Mouse (Mus musculus): ENCODE measurements around the gene Bmp3. TPM values are rescaled to one million over a fixed set of nuclear protein-coding genes. Genes with fewer than 3 reads are reported as not detected.

The Bmp3 gene
- polyA plus RNA-seq, 1 experiment from 2014 or later: 9.9 TPM

DNA sequence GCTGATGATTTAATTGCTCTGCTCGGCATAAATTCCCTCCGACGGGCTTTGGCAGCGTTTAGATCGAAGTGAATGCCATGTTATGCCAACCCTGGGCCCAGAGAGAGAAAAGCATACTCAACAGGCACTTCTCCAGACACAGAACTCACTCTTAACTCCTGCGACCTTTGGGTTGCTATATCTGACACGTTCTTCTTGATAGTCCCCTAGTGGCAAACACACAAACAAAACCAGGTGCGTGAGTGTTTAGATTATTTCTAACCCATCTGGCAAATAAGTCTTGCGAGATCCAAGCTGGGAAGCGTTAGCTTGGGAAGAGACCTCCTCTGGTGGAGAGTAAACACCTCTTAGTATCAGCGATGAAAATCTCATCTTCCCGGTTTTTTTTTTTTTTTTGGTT lies 1.5 kb downstream of the Bmp3 start:
- H3K27me3 ChIP-seq: peaks cover 52% of the 10 kb centered on the region
- peaks cover 20% of the 10 kb centered on the region for H3K4me1 ChIP-seq
- H3K4me3 ChIP-seq (replicated peaks): peak overlapping the region; percentile 63
- peak overlapping the region; percentile 58 for H3K9ac ChIP-seq
- 0 out of 2 replicates have a peak overlapping the region, but pooled peaks have one; percentile 66 for H3K27ac ChIP-seq
- WGBS: 8% methylated on average over 12 of the region's 12 CpGs
- peak overlapping the region; percentile 96 for H3K4me2 ChIP-seq
- no peaks in the 10 kb centered on the region for H3K36me3 ChIP-seq
- no peak for ATAC-seq (replicated peaks; ENCODE audit: low FRiP score)
- no peaks in the 10 kb centered on the region for H3K9me3 ChIP-seq (replicated peaks)

DNA sequence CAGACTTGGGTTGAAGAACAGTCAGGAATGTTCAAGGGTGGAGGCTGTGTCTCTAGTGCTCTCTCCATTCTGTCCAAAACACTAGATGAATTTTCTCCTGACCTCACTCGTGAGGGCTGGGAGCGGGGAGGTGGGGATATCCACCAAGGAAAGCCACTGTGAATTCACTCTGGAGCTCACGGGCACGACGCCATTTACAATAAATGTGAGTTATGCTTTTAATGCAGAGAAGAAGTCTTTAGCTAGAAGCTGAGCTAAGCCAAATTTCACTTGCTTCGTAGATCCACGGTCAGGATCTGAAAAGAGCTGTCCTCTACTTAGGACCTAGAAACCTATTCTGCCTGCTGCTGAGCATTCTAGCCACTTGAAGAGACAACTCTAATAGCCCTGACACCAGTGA lies 2.1 kb downstream of the Bmp3 start:
- Histone ChIP-seq H3K27ac (0 out of 2 replicates have a peak overlapping the region, but pooled peaks have one; percentile 6), H3K9me3 (replicated peaks) (no peaks in the 10 kb centered on the region), H3K27me3 (peaks cover 52% of the 10 kb centered on the region), H3K4me2 (peak overlapping the region; percentile 96), H3K9ac (no peak overlapping the region), H3K36me3 (no peaks in the 10 kb centered on the region), H3K4me1 (peaks cover 20% of the 10 kb centered on the region), H3K4me3 (replicated peaks) (peak overlapping the region; percentile 63)
- WGBS: 44% methylated on average over 7 of the region's 7 CpGs
- ATAC-seq (replicated peaks; ENCODE audit: low FRiP score): no peak

DNA sequence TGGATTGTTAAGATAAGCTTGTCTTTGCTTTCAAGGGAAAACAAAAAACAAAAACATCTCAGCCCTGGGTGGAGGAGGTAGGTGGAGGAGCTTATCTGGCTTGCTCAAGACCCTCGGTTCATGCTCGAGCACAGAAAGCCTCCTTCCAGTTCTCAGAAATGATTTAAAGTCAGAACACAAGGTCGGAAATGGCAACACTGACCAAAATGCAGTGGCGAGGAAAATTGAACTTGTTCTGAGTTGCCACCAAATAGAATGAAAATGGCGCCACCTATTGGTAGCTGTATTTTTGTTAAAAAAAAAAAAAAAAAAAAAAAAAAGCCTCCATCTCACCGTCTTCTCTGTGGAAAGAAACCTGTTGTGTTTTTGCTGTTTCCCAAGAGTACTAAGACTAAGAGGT lies 9.7 kb downstream of the Bmp3 start:
- H3K9me3 ChIP-seq (replicated peaks): no peaks in the 10 kb centered on the region
- H3K4me2 ChIP-seq: peak overlapping the region; percentile 24; the same call in 1 of the 2 replicates
- peaks cover 10% of the 10 kb centered on the region; the same call in 1 of the 2 replicates for H3K4me1 ChIP-seq
- H3K27ac ChIP-seq: no peak overlapping the region
- ATAC-seq (replicated peaks; ENCODE audit: low FRiP score): 0 out of 2 replicates have a peak, but pooled peaks have one; percentile 36
- H3K9ac ChIP-seq: no peak overlapping the region
- no peak overlapping the region for H3K4me3 ChIP-seq (replicated peaks)
- H3K36me3 ChIP-seq: no peaks in the 10 kb centered on the region
- H3K27me3 ChIP-seq: 0 out of 2 replicates have a peak, but pooled peaks cover 4% of the 10 kb centered on the region
- under 1% methylated on average over 6 of the region's 6 CpGs for WGBS

DNA sequence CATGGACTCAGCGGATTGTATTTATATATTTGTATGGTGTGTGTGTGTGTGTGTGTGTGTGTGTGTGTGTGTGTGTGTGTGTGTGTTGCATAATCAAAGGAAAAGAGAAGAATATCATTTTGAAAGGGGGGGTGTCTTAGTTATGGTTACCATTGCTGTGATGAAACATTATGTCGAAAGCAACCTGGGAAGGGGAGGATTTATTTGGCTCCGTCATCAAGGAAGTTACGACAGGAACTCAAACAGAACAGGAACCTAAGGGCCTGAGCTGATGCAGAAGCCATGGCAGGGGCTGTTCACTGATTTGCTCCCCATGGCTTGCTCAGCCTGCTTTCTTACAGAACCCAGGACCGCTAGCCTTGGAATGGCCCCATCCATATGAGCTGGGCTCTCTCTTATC lies 10.9 kb downstream of the Bmp3 start:
- Histone ChIP-seq H3K27me3 (0 out of 2 replicates have a peak, but pooled peaks cover 4% of the 10 kb centered on the region), H3K4me1 (peaks cover 10% of the 10 kb centered on the region; the same call in 1 of the 2 replicates), H3K9ac (no peak overlapping the region), H3K36me3 (no peaks in the 10 kb centered on the region), H3K4me2 (no peak overlapping the region), H3K27ac (no peak overlapping the region), H3K9me3 (replicated peaks) (no peaks in the 10 kb centered on the region), H3K4me3 (replicated peaks) (no peak overlapping the region)
- 87% methylated on average over 5 of the region's 5 CpGs for WGBS
- no peak for ATAC-seq (replicated peaks; ENCODE audit: low FRiP score)

DNA sequence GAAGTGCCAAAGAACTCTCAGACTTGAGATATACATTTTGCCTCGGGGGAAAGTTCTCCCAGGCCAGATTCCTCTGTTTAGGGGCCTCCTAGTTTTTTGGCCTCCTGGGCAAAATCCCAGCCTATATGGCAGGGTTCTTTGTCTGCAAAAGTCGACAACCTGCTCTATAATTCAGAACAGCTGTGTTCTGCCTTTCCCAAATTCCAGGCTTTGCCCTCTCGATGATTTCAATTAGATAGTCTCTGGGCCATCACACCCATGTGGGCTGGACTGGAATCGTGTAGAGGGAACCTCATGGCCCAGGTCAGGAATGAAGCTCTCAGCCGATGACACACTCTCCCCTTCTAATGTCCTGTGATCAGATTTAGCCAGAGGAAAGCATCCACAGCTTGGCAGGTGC lies 21.8 kb downstream of the Bmp3 start:
- 56% methylated on average over 5 of the region's 5 CpGs for WGBS
- H3K27me3 ChIP-seq: no peaks in the 10 kb centered on the region

DNA sequence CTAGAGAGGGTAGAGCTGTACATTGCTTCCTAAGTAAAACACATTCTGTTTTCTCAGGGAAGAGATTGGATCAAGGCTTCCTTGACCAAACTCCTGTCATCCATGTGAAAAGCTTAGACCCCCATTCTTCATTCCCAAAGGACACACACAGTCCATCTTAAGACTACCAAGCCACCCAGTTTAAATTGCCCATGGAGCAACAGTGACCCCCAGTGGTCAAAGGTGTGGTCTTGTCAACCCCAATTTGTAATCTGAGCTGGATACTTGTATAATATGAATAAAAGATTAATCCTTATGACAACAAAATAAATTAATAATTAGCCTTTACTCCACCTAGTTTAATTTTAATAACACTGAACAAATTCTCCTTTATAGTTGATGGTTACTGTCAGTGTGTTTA lies 24.7 kb downstream of the Bmp3 start:
- Histone ChIP-seq H3K9me3 (replicated peaks) (no peaks in the 10 kb centered on the region), H3K4me1 (0 out of 2 replicates have a peak, but pooled peaks cover 4% of the 10 kb centered on the region), H3K9ac (no peak overlapping the region), H3K4me2 (no peak overlapping the region), H3K4me3 (replicated peaks) (no peak overlapping the region), H3K27me3 (no peaks in the 10 kb centered on the region), H3K36me3 (no peaks in the 10 kb centered on the region), H3K27ac (no peak overlapping the region)
- no peak for ATAC-seq (replicated peaks; ENCODE audit: low FRiP score)

More for the DNA sequence above, 21.8 kb downstream of the Bmp3 start:
- no peak for ATAC-seq (replicated peaks; ENCODE audit: low FRiP score)
- Histone ChIP-seq H3K9ac (no peak overlapping the region), H3K4me3 (replicated peaks) (no peak overlapping the region), H3K9me3 (replicated peaks) (no peaks in the 10 kb centered on the region), H3K4me2 (no peak overlapping the region), H3K4me1 (0 out of 2 replicates have a peak, but pooled peaks cover 4% of the 10 kb centered on the region), H3K27ac (no peak overlapping the region), H3K36me3 (no peaks in the 10 kb centered on the region)

DNA sequence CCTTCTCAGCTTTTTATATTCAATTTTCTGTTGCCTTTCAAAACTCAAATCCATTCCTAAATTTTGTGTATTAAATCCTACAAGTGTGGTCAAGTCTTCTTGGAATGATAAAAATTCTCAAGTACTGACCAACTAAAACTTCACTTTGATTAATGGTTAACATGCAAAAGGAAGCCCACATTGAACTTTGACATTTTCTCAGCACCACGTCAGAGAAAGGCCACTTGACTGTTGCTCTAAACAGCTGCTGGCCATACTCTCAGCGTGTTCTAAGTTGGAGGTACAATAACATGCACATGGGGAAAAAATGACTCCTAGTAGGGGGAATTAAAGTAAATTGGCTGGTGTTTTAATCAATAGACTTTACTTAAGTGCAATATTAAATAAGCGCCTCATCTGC lies 27.9 kb downstream of the Bmp3 start:
- ATAC-seq (replicated peaks; ENCODE audit: low FRiP score): no peak
- H3K36me3 ChIP-seq: no peaks in the 10 kb centered on the region
- H3K27me3 ChIP-seq: no peaks in the 10 kb centered on the region
- H3K9me3 ChIP-seq (replicated peaks): no peaks in the 10 kb centered on the region
- 56% methylated on average over 3 of the region's 3 CpGs for WGBS
- no peak overlapping the region for H3K27ac ChIP-seq
- no peak overlapping the region for H3K9ac ChIP-seq
- H3K4me2 ChIP-seq: no peak overlapping the region
- H3K4me3 ChIP-seq (replicated peaks): no peak overlapping the region
- 0 out of 2 replicates have a peak, but pooled peaks cover under 1% of the 10 kb centered on the region for H3K4me1 ChIP-seq

DNA sequence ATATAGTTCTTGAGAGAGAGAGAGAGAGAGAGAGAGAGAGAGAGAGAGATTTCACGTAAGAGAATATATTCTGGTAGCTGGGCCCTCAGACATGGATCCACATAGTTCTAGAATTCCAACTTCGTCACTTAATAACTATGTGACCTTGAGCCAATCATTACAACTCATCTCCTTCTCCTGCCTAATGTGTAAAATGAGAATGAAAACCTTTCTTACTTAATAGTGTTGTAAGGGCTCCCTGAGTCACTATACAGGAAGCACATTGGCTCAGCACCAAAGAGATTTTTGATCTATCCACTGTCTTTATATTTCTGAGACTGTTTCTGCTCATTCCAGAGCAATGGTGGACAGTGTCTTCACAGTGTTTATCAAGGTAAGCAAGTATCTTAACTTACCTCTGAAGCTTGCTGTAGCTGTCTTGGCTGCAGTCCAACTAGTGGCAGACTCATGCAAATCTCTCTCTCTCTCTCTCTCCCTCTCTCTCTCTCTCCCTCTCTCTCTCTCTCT lies 36.4 kb downstream of the Bmp3 start:
- no peak overlapping the region for H3K27ac ChIP-seq
- no peak for ATAC-seq (replicated peaks; ENCODE audit: low FRiP score)
- H3K4me3 ChIP-seq (replicated peaks): no peak overlapping the region
- no peaks in the 10 kb centered on the region for H3K4me1 ChIP-seq
- no peaks in the 10 kb centered on the region for H3K36me3 ChIP-seq
- H3K27me3 ChIP-seq: no peaks in the 10 kb centered on the region
- 85% methylated on average over 2 of the region's 2 CpGs for WGBS
- no peak overlapping the region for H3K4me2 ChIP-seq
- H3K9me3 ChIP-seq (replicated peaks): no peaks in the 10 kb centered on the region
- H3K9ac ChIP-seq: no peak overlapping the region

DNA sequence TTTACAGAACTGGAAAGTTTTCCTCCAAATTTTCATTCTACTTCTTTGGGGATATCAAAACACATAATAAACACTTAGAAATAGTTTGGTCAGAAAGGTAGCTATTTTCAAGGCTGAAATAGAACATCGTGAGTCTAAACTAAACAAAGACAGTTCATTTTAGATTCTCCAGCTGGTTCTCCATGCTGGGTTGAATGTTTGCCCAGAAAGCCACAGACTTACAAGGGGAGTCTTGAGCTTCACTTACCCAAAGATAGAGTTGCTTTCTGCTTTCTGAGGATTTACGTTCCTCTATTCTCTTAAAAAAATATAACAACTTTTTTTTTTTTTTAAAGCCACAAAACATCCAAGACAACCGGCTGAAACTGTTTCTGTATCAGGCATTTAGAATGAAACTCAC lies 40.1 kb downstream of the Bmp3 start:
- Histone ChIP-seq H3K4me2 (no peak overlapping the region), H3K9ac (no peak overlapping the region), H3K36me3 (no peaks in the 10 kb centered on the region), H3K27me3 (no peaks in the 10 kb centered on the region), H3K4me3 (replicated peaks) (no peak overlapping the region), H3K9me3 (replicated peaks) (no peaks in the 10 kb centered on the region), H3K27ac (no peak overlapping the region), H3K4me1 (no peaks in the 10 kb centered on the region)
- WGBS: 51% methylated on average over 3 of the region's 3 CpGs
- no peak for ATAC-seq (replicated peaks; ENCODE audit: low FRiP score)

DNA sequence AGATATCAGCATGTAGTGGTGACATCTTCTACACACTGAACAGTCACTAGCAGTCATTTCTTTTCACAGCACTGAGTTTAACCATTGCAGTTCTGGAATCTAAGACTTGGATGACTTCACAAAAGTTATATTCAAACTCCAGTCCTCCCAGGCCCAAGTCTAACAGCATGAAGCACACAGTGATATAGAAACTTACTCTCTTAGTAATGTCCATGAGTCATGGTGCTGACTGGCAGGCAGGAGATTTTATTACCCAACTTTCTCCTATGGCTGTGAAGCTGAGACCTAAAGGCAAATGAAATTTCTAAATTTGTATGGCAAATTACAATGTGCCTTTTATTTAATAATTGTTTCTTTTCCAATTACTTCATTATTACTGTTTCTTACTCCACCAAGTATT lies 43.7 kb downstream of the Bmp3 start:
- Histone ChIP-seq H3K36me3 (no peaks in the 10 kb centered on the region), H3K27me3 (no peaks in the 10 kb centered on the region), H3K9ac (no peak overlapping the region), H3K9me3 (replicated peaks) (no peaks in the 10 kb centered on the region), H3K4me2 (no peak overlapping the region), H3K4me3 (replicated peaks) (no peak overlapping the region), H3K27ac (no peak overlapping the region), H3K4me1 (no peaks in the 10 kb centered on the region)
- no peak for ATAC-seq (replicated peaks; ENCODE audit: low FRiP score)

DNA sequence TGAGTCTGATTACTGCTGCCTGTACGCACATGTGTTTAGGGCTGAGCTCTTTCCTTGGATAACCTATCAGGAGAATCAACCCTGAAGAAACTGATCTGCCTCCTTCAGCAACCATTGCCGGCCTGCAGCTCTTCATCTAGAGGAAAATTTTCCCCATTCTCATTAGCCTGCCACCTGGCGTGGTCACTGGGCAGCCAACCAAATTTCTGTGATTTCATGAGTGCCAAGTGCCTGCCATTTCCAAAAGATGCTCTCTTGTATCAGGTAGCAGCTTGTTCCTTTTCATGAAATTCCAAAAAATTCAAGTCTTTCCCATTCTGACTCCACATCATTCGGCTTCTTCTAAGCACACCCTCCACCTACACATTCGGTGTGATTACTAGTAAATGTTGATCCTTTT lies 46.7 kb downstream of the Bmp3 start:
- Histone ChIP-seq H3K27ac (no peak overlapping the region), H3K36me3 (no peaks in the 10 kb centered on the region), H3K4me3 (replicated peaks) (no peak overlapping the region), H3K4me1 (no peaks in the 10 kb centered on the region), H3K4me2 (no peak overlapping the region), H3K27me3 (no peaks in the 10 kb centered on the region), H3K9me3 (replicated peaks) (no peaks in the 10 kb centered on the region), H3K9ac (no peak overlapping the region)
- 83% methylated on average over 5 of the region's 5 CpGs for WGBS
- no peak for ATAC-seq (replicated peaks; ENCODE audit: low FRiP score)

DNA sequence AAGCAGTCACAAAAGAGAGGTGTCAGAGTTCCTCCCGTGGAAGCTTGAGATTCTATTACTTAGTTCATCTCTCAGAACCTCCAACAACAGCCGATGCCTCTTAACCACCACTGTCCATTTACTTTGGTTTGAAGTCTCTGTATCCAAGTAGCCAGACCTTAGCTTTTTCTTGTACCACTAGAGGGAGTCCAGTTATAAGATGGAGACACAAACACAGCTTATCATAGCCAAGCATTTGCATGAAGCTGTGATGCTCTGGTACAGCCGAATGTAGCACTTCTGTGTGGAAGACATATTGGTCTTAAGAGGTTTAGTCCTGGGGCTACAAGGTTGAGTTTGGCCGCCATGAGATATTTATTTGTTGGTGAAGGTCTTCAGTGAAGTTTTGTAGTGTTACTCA lies 48.1 kb downstream of the Bmp3 start:
- H3K9ac ChIP-seq: no peak overlapping the region

DNA sequence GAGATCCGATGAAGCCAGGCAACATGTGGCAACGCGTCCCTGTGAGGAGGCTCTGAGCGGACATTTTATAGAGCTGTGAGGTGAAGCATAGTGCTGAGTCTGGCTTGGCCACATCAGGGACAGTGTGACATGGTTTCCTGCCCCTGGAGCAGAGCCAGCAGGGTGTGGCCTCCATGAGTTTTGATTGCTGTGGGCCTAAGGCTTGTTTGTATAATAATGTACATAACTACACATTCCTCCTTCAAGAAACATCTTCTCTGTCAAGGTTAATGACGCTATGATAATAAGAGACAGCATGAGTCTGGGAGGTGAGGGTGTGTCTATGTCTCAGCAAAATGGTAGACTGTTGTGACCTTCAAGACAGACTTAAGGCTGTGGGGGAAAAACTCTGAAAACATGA lies 64.5 kb downstream of the Bmp3 start:
- no peak overlapping the region for H3K4me2 ChIP-seq

More for the DNA sequence above, 48.1 kb downstream of the Bmp3 start:
- Histone ChIP-seq H3K36me3 (no peaks in the 10 kb centered on the region), H3K4me3 (replicated peaks) (no peak overlapping the region), H3K4me1 (no peaks in the 10 kb centered on the region), H3K27ac (no peak overlapping the region), H3K27me3 (no peaks in the 10 kb centered on the region), H3K9me3 (replicated peaks) (no peaks in the 10 kb centered on the region), H3K4me2 (no peak overlapping the region)
- no peak for ATAC-seq (replicated peaks; ENCODE audit: low FRiP score)
- 59% methylated on average over 4 of the region's 4 CpGs for WGBS

More for the DNA sequence above, 64.5 kb downstream of the Bmp3 start:
- WGBS: 94% methylated on average over 5 of the region's 5 CpGs
- ATAC-seq (replicated peaks; ENCODE audit: low FRiP score): no peak
- Histone ChIP-seq H3K4me1 (no peaks in the 10 kb centered on the region), H3K9me3 (replicated peaks) (no peaks in the 10 kb centered on the region), H3K27me3 (no peaks in the 10 kb centered on the region), H3K9ac (no peak overlapping the region), H3K4me3 (replicated peaks) (no peak overlapping the region), H3K36me3 (no peaks in the 10 kb centered on the region), H3K27ac (no peak overlapping the region)

Data from kidney, embryonic 15.5 days (tissue).